Mouse (Mus musculus) heart, adult 11 months (tissue): Measurements from ENCODE around the gene Diaph3.

ENCODE experiments used
- DNase-seq: peaks from one replicate; pipeline ENCODE4 v3.0.0; 2022

Gene Diaph3

DNA sequence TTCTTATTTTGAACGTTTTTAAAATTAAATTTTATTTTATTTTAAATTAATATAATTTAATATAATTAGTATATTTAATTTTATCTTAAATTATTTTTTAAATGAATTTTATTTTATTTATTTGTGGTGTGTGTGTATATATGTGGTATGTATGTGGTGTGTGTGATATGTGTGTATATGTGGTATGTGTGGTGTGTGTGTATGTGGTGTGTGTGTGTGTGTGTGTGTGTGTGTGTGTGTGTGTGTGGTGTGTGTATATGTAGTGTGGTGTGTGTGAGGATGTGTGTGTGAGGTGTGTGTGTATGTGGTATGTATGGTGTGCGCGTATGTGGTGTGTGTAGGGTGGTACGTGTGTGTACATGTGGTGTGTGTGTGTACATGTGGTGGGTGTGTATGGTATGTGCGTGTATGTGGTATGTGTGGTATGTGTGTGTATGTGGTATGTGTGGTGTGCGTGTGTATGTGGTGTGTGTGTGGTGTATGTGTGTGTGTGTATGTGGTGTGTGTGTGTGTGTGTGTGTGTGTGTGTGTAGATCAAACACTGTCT is 505.4 kb downstream of the Diaph3 start:
- DNase-seq = no peak

DNA sequence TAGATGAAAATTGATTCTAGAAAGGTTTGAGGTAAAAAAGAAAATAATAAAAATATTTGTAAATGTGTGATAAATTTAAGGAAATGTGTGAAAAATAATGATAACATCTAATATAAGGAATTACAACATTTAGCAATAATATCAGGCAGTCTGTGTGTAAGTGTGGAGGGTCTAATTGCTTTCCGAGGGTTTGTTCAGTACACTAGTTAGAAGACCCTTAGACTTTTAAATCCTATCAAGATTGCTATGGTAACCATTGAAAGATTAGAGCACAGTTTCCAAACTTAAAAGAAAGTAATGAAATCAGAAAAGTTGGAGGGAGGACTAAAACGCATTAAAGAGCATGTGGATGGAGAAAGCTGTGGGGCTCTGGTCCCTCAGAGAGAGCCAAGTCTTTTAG is 506.0 kb downstream of the Diaph3 start:
- no peak for DNase-seq

DNA sequence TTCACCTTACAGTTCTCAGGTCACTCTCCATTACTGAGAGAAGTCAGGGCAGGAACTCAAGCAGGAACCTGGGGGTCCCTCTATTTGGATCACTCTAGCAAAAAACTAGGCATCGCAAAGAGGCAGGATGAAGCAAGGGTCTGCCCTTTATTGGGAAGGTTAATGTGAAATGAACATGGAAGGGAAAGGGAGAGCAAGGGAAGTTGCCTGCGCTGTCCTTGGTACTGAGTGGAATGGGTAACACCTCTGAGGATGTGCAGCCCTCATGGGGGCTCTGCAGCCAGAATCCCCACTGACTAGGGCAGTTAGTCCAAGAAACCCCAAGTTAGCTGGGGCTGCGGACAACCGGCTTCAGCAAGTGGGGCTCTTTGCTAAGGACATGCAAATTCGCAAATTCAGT is 507.2 kb downstream of the Diaph3 start:
- DNase-seq = no peak

- DNase-seq = peak; percentile 60
Measured at GRCm38 (mm10) chr14:86624816-86625425, 516.1 kb downstream of the Diaph3 start.

- no peak for DNase-seq
Measured at GRCm38 (mm10) chr14:86619637-86620036, 521.4 kb downstream of the Diaph3 start.
